Mouse (Mus musculus) thymus, postnatal 14 days (tissue): ENCODE results near the gene Echdc3.

ENCODE experiments used
- DNase-seq: peaks from one replicate; pipeline ENCODE4 v3.0.0; 2021

Echdc3 gene

GRCm38 (mm10) chr2:6165771-6166170 is 47.1 kb downstream of the Echdc3 start:
- no peak for DNase-seq

DNA sequence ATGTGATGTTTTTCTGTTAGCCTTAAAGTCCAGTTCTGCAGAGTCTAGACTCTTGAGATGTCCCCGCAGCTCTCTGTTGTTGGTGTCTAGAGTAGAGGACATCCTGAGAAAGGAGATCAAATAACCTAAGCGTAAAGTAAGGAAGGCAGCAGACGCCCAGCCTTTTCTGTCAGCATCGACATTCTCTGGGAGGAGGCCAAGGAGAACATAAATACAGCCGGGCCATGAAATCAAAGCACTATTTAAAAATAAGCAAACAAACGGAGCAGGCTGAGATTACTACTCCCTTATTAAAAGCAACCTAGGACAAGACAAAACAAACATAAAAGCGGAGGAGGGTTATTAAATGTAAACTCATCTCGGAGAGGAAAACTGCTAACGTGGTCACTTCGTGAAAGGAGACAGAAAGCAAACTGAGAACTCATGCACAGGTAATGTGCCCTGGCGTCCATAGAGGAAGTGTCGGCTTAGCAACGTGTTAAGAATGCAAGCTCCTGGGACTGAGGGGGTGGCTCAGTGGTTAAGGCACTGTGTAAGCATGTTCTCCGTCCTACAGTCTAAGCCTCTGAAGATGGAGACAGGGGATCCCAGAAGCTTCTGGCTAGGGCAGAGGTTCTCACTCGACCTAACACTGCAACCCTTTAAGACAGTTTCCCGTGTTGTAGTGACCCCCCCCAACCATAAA is 48.1 kb downstream of the Echdc3 start:
- DNase-seq: no peak

DNA sequence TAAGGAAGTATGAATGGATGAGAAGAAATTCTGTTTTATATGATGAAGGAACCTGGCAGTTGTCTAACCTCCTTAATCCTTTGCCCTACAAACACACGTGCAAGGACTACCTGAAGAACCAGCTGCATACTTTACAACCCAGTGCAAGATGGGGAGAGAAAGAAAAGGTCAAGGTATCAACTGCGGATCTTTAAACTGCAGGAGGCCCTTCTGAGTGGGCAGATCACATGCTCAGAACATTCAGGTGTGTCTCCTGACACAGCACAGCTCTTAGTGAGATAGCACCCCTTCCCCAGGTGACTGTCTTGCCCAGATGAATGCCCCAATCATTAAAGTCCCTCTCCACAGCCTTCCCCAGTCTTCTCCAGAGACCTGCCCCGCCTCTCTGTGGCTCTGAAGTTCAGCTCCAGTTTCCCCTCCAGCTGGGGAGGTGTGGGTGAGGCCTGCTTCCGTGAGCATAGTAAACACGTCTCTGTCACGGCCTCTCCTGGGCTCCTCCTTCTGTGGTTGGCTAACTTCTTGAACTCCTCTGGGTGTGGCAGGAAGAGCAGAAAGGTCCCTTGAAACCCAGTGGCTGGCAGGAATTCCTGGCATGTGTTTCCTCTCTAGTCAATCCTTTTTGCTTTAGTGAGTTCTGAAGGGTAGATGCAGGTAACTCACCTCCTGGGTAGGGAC is 50.3 kb downstream of the Echdc3 start:
- DNase-seq: peak; percentile 45

GRCm38 (mm10) chr2:6159735-6160134 is 53.1 kb downstream of the Echdc3 start:
- no peak for DNase-seq

DNA sequence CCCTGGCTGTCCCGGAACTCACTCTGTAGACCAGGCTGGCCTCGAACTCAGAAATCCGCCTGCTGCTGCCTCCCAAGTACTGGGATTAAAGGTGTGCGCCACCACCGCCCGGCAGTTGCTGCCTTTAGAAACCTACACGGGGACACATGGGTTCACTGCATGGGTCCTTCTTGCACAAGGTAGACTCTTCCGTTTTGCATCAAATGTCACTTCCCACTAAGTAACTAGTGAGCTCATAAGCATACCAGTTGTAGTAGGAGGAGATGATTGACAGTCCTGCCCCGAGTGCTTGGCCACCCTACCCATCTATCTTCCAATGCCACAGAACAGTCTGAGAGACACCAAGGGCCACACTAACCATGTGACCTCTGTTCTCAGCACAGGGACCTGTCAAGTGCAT is 53.6 kb downstream of the Echdc3 start:
- DNase-seq: no peak

GRCm38 (mm10) chr2:6157635-6158034 is 55.2 kb downstream of the Echdc3 start:
- DNase-seq: no peak

DNA sequence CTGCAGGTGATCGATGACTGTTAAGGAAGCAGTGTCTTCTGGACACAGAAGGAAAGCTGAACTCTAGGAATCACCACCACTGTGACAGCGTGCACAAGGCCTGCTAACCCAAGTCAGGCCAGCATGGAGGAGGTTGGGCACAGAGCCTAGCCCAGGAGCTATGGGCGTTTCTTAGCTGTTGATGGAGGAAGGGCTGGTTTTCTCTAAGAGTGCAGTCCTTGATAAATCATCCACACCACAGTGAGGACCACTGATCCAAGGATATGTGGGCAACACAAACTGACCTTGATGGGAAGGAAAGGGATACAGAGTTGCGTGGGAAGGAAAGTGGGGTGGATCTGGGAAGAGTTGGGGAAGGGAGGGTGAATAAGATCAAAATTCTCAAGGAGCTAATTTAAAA is 55.6 kb downstream of the Echdc3 start:
- no peak for DNase-seq

DNA sequence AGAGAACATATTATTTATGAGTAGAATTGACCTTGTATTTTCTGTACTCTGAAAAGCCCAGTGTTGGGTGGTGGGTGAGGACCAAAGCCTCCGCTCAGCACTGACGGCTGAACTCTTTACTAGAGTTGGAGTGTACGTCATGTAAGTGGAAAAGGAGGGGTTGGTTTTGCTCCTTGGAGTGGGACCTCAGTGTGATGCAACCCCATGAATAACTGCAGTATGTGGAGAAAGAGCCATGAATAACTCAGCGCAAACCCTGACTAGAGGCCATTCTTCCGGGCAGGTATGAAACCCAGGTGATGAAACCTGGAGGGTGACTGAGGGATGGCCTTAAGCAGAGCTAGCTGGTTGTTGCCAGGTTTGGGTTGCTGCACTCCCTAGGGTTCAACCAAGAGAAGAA is 63.0 kb downstream of the Echdc3 start:
- no peak for DNase-seq

GRCm38 (mm10) chr2:6146901-6147300 is 65.9 kb downstream of the Echdc3 start:
- no peak for DNase-seq

DNA sequence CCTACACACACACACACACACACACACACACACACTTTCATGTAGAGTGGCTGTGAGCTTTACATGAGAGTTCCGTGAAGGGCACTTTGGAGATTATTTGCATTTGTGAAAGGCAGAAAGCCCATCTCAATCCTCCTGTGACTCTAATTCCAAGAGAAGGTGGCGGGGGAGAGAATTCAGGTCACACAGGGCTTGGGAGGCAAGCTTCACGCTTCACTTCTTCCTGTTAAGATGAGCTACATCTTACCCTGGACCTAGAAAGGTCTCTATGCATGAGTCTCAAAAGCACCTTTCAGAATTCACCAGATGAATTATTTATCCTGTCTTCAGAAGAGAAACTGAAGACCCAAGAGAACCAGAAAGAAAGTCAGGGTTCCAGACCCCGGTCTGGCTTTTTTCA is 66.6 kb downstream of the Echdc3 start:
- no peak for DNase-seq

DNA sequence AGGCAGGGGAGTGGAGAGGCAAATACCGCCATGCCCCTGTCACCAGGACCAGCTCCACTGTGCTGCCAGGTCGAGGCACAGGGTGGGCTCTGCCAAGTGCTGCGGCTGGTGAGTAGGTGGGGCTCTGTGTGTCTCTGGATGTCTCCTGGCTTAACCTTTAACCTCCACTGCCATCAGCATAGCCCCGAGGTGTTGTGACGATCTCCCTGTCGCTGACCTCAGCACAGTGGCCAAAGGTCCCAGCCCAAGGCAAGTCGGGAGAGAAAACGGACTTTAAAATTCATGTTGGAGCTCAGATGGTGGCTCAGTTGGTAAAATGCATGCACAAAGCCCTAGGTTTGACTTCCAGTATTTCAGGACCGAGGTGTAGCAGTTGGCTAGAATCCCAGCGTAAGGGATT is 67.2 kb downstream of the Echdc3 start:
- no peak for DNase-seq

DNA sequence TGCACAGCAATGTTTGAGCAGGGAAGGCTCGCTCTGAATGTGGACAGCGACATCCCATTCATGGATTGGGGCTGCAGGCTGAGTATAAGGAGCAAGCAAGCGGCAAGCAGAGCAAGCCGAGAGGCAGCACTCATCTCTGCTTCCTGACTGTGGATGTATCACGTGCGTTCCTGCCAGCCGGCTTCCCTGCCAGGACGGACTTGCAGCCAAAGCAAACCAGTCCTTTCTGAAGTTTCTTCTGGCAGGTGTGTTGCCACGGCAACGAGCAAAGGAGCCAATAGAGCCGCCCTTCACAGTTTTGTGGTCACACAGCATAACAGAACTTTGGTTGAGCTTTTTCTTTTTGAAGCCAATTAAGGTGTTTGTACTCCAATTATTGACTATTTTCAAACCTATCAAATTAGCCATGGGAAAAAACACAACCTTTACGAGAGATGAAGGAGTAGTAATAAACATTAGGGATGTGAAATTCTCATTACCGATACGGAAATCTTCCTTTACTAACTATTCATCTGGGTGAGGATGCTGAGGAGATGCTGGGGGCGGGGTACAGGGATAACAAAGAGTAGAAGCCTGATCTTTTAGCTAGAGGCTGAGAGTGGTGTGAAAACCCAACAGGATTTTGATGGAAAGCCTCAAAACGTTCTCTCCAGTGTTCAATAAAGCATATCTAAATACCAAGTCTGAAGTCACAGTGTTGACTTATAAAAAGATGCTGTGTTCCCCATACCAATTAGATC is 69.7 kb downstream of the Echdc3 start:
- DNase-seq: no peak

DNA sequence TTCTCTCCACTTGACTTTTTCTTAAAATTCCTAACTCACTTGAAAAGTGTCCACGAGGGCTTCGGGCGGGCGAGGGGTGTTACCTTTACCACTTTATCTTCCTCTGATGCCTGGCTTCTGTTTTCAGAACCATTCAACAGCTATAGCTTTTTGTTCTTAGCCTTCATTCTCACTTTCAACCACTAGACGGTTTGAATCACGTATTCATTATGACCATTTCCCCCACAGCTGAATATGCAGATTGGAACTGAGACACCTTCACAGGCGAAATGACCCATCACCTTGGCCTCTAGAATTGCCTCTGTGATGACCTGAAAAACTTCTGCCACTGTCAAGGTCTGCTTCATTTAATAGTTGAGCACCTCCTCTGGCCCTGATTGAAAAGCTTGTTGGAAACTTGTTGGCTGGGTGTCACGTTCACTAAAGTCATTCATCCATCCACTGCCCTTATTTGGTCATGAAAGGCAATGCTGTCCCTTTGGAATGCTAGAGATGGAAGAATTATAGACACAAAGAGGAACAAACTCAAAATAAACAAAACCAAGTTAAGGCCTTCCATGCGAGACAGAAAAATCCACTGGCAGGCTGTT is 72.2 kb downstream of the Echdc3 start:
- no peak for DNase-seq
